Mouse (Mus musculus): ENCODE data around the gene Gpr88. TPM values are rescaled to one million over a fixed set of nuclear protein-coding genes. Genes with fewer than 3 reads are reported as not detected.
A peak's percentile ranks its signal among the peaks of the same experiment; 100 is the strongest.
"Not testable (repeated sequence)": the region's sequence is repeated elsewhere in the genome, so short reads cannot be mapped to it uniquely, and the experiment has no call there.

Gene Gpr88
- total RNA-seq, 2 experiments from 2014 or later, result 84.5 to 96.3 TPM

DNA sequence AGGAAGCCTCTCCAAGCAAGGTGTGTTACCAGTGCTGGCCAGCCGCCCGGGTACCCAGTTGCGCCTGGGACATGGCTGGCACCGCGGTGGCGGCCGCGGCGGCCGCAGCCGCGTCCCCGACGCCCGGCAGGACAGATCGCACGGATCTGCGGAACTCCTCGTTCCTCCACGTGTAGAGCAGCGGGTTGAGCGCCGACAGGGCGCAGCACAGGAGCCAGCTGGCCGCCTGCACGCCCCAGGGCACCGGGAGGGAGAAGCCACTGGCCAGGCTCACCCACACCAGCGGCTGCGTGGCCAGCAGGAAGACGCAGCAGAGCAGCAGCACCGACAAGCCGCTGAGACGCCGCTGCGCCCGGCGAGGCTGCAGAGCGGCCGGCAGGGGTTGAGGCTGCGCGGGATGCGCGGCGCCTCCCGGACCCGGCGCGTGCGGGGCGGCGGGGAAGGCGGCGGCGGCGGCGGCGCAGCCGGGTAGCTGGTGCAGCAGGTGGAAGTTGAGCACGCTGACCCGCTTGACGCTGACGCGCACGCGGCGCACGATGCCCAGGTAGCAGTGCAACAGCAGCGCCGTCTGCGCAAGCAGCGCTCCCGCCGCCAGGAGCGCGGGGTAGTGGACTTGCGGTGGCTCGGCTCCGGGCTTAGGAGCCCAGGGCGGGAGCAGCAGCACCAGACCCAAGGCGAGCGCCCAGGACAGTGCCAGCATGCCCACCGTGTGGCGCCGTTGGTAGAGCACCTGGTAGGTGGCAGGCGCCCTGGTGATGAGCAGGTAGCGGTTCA, 1.6 kb downstream of the Gpr88 start:
- peak; percentile 42 to 48 for DNase-seq (ENCODE audit: low spot score in 2 of 2)
- intact Hi-C loops (cut with DNase I), result loop anchor here (5.0 kb wide), 3 partner anchors 76 to 214 kb away; no protein-coding TSS in a partner anchor

DNA sequence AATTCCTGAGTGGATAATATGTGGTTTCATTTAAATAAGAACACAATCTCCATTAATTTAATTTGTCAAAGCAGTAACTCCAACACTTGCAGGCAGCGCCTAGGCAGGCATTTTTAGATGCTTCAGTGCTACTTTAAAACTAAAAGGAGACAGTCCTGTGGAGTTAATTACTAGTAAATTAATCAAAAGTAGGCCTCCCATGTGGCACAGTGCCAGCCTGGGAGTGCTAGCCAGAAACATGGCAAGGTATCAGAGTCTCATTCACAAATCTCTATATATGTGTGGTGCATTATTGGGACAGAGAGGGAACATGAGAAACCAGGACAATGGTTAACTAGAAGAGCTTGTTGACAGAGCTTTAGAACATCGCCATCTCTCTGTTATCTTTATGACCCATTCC, 4.3 kb downstream of the Gpr88 start:
- peak in 1 of 2 experiments; percentile 23 for DNase-seq (ENCODE audit: low spot score in 2 of 2)
- intact Hi-C loops (cut with DNase I), result no loop called here

DNA sequence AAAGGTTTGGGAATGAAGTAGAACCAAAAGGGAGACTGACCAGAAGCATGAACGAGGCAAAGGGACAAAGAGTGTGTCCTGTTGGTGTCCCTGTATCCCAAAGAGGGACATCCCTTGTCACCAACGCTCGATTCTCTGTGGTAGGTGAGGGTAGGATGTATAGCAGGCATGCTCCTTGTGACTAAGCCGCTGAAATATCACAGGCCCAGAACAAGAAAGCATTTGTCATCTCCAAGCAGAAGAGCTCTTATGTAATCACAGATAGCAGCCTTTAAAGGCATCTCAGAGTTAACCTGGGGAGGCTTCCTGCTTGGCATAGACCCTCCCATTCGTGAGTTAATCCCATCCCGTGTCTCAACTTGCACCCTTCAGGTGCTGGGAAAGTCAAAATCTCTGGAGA, 8.8 kb downstream of the Gpr88 start:
- intact Hi-C loops (cut with DNase I), result no loop called here

DNA sequence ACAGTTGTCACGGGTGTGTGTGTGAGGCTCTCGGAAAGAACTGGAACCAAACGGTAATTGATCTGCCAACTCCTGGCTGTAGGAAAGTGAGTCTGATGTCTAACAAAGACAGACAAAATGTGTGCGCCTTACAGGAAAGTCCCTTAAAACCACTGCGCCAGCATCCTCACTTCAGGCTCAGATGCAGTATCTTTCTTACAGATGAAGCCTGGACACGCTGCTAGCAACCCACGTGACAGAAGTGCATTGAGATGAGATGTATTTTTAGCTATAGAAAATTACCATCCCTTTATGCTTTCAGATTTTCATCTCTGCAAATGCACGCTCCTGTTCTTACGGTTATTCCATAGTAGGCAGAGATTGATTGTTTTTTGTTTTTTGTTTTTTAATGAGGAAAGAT, 10.6 kb downstream of the Gpr88 start:
- peak in 1 of 2 experiments; percentile 48 for DNase-seq (ENCODE audit: low spot score in 2 of 2)
- intact Hi-C loops (cut with DNase I), result no loop called here

More for the DNA sequence above, 8.8 kb downstream of the Gpr88 start:
- no peak for DNase-seq (ENCODE audit: low spot score in 2 of 2)

DNA sequence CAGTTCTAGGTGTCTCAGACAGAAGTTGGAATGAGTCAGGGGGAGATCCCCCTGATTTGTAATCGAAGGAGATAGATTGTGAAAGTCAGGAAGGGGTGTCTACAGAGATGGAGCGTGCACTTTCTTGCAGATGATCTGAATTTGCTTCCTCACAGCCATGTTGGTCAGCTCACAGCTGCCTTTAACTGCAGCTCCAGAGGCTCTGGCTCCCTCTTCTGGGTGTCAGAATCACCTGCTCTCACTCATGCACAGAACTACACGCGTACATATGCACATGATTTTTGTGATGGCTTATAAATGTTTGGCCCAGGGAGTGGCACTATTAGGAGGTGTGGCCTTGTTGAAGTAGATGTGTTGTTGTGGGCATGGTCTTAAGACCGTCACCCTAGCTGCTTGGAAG, 15.8 kb downstream of the Gpr88 start:
- intact Hi-C loops (cut with DNase I), result no loop called here
- DNase-seq (ENCODE audit: low spot score in 2 of 2), result no peak

DNA sequence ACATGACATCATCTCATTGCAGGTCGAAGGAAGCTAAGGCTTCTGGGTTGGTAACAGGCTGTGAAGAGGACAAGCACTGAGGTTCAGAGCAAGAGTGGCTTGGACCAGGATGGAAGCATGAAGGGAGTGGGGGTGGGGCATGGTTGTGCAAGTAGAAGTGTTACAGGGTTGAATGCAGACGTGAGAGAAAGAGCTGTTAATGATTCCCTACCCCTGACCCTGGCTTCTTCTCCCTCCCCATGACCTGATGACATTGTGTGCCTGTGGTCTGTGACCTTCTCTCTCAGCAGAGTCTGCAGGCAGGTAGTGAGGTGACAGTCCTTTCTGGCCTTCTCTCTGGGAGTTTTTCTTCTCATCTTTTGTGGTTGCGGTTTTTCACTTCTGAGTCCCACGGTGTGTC, 16.4 kb downstream of the Gpr88 start:
- intact Hi-C loops (cut with DNase I), result no loop called here
- DNase-seq (ENCODE audit: low spot score in 2 of 2), result no peak

DNA sequence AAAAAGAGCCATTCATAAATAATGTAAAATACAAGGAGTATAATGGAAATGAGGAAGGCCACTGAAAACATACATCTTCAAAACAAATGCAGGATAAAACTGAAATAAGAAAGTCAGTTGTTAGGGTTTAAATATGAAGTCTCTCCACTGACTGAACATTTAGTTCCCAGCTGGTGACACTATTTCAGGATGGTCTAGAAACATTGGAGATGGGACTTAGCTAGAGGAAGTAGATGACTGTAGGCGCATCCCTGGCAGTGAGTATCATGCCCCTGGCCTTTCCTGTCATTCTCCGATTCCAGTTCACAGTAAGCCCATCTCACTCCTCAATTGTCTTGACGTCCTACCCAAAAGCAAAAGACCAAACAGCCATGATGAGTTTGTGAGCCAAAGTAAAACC, 19.8 kb downstream of the Gpr88 start:
- intact Hi-C loops (cut with DNase I), result no loop called here
- DNase-seq (ENCODE audit: low spot score in 2 of 2), result no peak

DNA sequence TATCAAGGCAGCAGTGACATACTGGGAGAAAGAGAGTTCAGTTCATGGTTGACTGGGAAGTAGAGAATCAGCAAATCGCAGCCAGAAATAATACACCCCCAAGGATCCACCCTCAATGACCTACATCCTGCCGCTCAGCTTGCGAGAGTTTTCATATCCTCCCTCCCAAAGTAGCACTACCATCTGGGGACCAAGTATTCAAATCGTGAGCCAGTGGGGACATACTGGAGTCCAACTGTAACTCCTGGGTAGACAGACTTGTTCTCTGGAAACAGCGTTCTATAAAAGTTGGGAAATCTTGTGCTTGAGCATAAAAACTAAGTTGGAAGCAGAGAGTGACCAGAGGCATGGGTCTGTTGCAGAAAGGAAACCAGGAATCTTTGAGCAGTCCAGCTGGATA, 20.5 kb downstream of the Gpr88 start:
- intact Hi-C loops (cut with DNase I), result no loop called here

DNA sequence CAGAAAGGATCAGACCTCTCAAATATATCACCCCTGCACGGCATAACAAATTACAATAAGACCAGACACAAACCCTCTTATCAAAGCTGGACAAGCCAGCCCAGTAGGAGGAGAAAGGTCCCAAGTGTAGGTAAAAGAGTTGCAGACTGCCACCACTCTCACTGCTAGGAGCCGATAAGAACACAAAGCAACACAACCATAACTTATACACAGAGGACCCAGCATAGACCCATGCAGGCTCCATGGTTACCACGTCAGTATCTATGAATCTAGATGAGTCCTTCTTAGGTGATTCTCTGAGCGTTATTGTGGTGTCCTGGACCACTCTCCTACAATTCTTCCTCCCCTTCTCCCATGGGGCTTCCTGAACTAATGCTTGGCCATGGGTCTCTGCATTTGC, 24.0 kb downstream of the Gpr88 start:
- no peak for DNase-seq (ENCODE audit: low spot score in 2 of 2)
- intact Hi-C loops (cut with DNase I), result no loop called here

More for the DNA sequence above, 20.5 kb downstream of the Gpr88 start:
- no peak for DNase-seq (ENCODE audit: low spot score in 2 of 2)

DNA sequence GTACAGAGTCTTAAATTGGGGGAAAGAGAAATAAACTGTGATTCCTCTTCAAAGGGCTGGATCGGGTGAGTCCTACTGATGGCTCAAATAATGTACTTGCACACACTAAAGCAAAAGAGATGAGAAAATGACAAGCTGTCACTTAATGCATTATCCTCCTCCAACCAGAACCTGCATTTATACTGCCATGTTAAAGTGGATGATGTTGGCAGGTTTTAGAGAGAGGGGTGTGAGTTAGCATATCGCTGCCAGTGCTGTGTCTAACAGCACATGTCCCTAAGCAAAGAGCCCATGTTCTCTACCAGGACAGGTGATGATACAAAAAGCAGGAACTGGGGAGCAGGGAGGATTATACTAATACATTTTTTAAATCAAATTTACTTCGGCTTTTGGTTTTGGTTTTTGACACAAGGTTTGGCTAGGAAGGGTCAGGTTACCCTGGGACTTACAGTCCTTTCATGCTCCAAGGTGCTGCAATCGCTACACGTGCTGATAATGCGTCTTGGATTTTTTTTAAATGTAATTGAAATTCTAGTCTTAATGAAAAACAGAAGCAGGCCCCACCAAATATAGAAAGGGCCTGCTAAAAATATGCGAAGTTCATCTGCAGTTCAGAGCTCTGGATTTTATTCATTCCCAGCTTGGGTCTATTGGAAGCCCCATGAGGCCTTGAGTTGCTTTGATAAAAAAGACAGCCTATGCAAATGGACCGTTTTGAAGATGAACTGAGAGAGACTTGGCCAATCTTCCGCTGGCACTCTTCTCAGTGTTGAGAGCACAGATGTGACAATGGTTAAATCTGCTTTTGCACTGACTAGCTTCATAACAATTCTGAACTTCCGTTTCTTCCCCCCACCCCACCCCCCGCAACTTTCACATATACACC, 24.7 kb downstream of the Gpr88 start:
- DNase-seq (ENCODE audit: low spot score in 2 of 2), result no peak
- intact Hi-C loops (cut with DNase I), result no loop called here

DNA sequence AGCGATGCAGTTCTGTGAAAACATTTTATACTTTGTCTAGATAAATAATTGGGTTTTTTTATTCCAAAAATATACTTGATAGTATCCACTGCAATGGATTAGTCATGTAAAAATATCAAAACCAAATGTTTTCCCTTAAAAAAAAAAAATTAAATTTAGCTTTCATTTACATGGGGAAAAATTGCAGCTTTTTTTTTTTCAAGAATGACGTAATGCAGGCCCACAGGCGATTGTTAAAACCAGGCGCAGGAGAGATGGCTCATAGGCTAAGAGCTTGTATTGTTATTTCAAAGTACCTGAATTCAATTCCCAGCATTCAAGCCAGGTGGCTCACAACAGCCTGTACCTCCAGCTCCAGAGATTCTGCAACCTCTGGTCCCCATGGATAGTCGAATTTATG, 25.9 kb downstream of the Gpr88 start:
- DNase-seq (ENCODE audit: low spot score in 2 of 2), result no peak
- intact Hi-C loops (cut with DNase I), result no loop called here

DNA sequence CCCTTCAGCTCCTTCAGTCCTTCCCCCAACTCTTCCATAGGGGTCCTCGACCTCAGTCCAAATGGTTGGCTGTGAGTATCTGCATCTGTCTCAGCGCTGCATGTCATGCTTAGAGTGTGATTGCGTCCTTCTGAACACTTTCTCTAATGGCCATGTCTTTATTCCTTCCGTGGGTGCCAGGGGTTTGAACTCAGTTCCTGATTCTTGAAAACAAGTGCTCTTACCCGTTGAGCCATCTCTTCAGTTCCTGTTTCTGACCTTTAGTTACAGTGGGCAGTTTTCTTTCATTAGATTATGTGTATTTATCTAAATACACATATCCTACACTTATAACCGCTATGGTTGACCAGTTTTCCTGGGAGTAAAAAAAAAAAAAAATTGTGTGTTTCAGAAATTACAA, 26.4 kb downstream of the Gpr88 start:
- intact Hi-C loops (cut with DNase I), result no loop called here
- DNase-seq (ENCODE audit: low spot score in 2 of 2), result no peak

DNA sequence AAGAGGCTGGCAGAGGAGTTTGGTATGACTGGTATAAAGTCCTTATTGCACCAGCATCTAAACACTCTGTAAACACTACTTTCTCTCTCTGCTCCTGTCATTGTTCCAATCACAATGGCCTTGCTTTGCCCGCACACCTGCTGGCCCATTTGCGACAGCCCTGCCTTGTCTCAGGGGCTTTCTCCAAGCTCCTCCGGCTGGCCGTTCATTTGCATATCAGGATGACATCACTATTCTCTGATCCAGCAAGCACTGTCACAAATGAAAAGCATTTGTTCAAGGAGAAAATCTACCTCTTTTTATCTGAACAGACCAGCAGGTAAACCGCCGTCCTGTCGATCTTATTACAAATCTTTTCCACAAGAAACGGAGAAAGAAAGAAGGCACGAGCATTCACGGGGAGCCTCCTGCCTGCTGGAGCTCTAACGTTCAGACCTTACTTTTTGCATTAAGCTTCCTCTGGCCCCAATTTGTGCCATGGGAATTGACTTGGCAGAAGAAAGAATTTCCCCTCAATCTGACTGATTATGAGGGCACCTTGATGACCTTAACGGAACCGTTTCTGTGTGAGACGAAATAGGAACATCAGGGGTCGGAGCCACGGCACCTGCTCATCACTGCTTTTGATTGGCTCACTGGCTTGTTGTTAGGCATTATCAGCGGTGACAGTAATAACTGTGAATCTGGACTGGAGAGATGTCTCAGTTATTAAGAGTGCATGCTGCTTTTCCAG, 30.6 kb downstream of the Gpr88 start:
- intact Hi-C loops (cut with DNase I), result no loop called here
- no peak for DNase-seq (ENCODE audit: low spot score in 2 of 2)

DNA sequence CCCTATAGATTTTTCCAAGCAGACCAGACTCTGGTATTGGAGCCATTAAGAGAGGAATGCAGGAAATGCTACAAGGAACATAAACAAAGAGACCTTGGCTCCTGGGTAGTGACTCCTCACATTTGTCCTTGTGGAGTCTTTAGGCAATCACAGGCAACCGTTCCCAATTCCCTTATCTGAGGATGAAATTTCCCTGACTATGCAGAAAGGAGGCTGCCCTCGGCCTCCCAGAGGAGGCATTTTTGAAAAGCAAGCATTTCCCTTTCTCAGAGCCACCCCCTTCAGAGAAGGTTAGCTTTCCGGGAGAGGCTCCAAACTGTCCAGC, 31.7 kb downstream of the Gpr88 start:
- DNase-seq (ENCODE audit: low spot score in 2 of 2), result no peak
- intact Hi-C loops (cut with DNase I), result no loop called here

DNA sequence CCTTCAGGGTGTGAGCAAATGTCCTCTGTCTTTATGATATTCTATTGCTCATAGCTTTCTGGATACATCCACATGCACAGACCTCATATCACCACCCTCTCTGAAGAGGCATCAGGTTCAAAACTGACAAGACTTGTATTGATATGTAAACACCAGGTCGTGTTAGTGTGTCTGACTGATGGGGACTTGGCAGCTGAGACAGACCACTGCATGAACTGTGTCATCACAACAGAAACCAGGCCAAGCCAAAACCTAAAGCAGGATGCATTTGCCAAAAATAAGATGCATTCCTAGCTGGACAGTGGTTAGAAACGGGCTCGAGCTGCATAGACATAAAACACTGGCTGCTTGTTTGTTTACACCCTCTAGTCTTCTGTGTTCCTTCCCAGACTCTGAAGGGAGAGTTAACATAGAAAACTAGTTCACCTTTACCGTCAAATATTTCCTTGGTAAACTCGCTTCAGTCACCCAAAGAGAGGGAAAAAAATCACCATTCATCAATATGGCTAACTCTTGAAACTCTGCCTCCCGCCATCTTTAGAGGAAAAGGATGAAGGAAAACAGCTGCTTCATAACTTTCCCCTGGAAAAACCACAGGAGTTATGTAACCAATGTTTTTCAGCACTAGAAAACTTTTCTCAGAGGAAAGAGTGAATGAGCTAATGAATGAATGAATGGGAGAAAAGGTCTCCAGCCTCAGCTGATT, 32.2 kb downstream of the Gpr88 start:
- intact Hi-C loops (cut with DNase I), result no loop called here
- DNase-seq (ENCODE audit: low spot score in 2 of 2), result no peak

DNA sequence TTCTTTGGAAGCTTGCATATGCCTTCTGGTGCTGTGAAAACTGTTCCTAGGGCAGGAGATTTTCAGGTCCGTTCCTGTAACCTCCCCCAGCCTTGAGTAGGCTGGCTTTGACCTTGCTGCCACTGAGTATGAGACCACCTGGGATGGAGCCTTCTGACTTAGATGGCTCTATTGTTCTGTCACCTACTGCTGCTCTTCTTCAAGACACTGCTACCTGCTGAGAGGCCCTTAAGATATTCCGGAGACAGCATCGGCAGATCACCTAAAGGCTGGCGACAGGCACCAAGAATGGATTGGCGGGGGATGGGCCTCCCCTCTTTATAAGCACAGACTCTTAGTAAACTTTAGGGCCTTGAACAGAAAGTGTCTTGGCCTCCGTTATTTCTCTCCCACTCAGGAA, 35.9 kb downstream of the Gpr88 start:
- intact Hi-C loops (cut with DNase I); DNase-seq (ENCODE audit: low spot score in 2 of 2): not testable (repeated sequence)

DNA sequence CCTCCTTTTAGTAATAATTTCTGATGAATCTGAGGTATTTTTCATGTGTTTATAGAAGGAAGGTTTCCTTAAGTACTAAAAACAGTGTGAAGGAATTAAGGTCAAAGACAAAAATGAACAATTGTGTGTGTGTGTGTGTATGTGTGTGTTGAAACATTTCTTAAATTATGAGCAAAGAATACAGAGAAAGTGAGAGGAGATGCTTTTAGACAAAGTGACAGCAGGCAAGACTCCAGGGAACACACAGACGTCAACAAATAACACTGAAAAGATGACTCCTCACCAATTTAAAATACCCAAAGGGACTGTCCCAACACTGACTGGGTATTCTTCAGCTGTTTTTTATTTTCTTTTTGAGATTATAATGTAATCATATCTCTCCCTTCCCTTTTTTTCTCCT, 37.0 kb downstream of the Gpr88 start:
- no peak for DNase-seq (ENCODE audit: low spot score in 2 of 2)
- intact Hi-C loops (cut with DNase I), result no loop called here

DNA sequence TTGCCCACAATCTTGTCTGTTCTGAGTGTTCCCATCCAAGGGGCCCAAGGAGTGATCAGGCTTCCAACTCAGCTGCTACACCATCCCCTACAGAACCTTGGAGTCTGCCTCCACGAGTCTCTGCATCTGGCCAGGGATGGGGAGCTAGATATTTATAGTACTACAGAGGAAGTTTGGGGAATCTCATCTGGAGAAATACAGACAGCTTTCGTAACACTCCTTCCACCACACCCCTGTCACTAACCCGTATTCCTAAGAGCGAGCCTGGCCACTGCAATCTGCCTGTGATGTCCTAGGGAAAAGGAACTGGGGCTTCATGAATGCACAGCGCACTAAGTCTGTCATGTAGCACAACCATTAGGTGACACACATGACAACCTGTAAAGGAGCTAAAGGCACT, 41.7 kb downstream of the Gpr88 start:
- no peak for DNase-seq (ENCODE audit: low spot score in 2 of 2)
- intact Hi-C loops (cut with DNase I), result no loop called here

DNA sequence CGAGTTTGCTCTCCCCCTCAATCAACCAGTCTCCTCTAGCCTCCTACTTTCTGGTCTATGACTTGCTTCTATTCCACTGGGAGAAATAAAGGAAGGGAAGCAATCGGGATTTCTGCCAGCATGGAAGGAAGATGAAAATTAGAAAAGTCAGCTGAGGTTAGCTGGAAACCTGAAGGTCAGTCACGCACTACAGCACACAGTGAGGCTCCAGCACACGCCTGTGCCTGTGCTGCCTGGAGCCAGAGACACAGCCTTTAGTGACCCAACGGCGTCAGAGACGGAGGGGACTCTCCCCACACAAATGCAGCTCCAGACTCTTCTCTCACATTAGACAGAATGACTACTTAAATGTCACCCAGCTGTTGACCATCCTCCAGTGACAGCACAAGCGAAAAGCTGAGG, 42.6 kb downstream of the Gpr88 start:
- DNase-seq (ENCODE audit: low spot score in 2 of 2), result no peak
- intact Hi-C loops (cut with DNase I), result no loop called here

DNA sequence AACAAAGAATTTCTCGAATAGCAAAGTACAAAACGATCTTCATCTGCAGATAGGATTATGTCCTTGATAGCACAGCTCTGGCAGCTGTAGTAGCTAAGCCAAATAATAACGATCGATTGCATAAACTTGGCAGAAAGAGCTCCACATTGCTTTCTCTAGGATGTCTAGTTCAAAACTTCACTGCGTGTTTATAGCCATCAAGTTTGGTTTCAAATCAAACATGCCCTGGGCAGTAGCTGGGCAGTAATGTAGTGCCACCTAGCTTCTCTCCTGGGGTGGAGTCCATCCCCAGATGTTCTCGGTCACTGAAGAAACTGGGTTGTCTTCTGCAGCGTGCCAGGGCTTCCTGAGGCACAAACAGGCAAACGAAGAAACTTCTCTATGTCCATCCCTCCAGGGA, 44.1 kb downstream of the Gpr88 start:
- intact Hi-C loops (cut with DNase I), result no loop called here
- DNase-seq (ENCODE audit: low spot score in 2 of 2), result no peak

All from left cerebral cortex, postnatal 14 days (tissue).